Mouse (Mus musculus) activated CD4-positive, CD25-positive, alpha-beta regulatory T cell, adult 4 months (primary cell): ENCODE results near the gene Mgarp. TPM values are rescaled to one million over a fixed set of nuclear protein-coding genes. Genes with fewer than 3 reads are reported as not detected.
"Not testable (repeated sequence)": the region's sequence is repeated elsewhere in the genome, so short reads cannot be mapped to it uniquely, and the experiment has no call there.

Experiments
- ATAC-seq: one replicate; pipeline ENCODE4 v1.8.0; 2017
- polyA plus RNA-seq, 2 experiments: library from polyadenylated mRNA; unstranded; fragments of 100-300 nt; shearing (Covaris generic); gene quantifications; one replicate each; pipeline ENCODE4 v1.2.1; 2017

Gene Mgarp
- polyA plus RNA-seq, result 1 to 10 TPM; 1.5 to 6.0 TPM

DNA sequence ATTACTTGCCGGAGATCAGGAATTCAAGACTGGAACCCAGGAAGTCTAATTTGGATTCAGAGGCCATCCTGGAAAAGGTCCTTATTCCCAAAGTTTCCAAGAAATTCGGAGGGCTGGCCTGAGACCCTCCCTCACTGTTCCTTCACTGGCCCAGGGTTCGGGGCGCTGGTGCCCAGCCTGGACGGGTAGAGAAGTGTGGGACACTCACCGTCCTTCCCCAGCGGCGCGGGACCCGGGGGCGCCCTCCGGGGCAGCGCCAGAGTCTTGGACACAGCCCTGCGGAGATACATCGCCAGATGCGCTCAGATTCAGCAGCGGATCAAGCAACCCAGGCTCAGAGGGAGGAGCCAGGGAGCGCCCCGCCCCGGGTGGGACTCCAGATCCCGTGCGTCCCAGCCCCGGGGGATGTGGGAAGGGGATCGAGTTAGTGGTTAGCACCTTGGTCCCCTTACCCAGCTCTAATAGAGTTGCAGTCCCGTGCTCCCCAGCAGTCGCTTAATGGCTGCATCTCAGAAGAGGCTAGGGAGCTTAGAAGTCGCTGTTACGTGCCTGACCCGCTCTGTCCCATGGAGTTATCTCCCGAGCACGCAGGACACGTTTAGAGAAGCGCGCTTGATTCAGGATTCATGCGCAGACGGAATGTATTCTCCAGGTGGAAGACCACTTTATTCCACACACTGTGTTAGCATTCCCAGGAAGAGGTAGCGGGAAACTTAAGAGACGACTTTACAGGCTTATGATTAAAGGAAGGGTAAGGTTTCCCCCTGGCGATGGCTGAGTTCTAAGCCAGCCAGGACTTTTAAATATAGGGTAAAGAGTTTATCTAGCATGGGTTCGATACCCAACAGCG, at the start of gene Mgarp:
Mgarp (minus strand) TSS at position 520 of the 850 bp plus-strand sequence.
- ATAC-seq, result peak; percentile 77

DNA sequence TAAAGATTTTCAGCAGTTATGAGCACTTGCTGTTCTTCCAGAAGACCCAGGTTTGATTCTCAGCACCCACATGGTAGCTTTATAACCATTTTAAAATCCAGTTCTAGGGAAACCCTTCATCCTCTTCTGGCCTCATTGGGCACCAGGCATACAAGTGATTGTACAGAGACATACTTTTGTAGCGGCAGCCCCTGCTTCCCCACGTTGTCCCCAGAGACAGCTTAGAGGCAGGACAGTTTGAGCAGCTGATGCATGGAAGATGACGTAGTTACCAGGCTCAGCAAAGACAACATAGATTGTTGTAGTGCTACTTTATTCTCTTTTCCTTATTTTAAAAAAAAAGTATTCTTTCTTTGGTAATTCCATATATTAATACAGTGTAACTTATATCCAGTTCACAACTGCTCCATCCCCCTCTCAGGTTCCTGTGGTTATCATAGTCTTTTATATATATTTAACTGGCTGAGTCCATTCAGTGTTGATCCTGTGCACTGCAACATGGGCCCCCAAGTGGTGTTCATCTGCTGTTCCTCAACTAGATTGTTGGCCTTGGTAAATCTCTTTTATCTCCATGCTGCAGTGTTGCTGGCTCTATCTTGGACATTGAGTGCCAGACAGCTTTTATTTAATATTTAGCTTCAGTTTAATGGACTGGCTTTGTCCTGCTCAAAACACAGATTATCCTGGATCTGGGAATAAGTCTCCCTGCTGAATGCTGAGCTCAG, 38.5 kb upstream of the Mgarp start:
- no peak for ATAC-seq

DNA sequence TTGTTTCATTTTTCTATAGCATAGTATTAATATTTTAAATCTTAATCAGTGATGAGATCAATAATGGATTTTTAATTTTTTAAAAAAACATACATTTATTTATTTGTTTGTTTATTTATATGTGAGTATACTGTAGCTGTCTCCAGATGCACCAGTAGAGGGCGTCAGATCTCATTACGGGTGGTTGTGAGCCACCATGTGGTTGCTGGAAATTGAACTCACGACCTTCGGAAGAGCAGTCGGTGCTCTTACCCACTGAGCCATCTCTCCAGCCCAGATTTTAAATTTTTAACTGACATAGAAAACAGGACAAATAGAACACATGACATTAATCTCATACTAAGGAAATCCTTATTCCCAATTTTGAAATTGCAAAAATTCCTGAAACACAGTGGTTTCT, 37.8 kb upstream of the Mgarp start:
- ATAC-seq, result not testable (repeated sequence)

DNA sequence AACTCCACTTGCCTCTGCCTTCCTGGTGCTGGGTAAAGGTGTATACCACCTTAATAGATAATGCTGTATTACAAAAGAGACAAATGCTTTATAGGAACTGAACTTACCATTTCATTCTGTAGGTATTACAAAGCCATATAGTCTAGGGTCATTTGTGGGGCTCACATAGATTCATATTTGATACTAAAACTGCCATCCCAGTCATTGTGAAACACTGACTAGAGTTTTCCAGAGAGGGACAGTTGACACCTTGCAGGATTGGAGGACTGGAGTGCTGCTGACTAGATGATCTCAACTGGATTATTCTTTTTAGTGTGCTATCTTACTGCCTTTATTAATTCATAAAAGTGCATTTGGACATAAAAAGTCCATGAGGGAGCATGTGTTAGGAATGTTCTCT, 28.9 kb upstream of the Mgarp start:
- no peak for ATAC-seq

DNA sequence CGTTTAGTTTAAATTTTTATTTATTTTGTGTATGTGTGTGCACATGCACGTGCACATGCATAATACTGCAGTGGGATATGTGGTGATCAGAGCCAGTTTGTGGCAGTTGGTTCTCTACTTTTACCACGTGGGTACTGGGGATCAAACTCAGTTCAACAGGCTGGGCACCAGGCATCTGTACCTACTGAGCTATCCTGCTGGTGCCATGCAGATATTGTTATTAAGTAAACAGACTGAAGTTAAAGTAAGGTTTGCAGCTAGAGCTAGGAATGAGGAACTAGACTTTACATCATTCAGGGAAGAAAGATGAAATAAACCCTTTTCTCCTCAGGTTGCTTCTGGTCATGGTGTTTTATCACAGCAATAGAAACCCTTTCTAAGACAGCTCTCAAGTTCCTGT, 25.4 kb upstream of the Mgarp start:
- ATAC-seq, result no peak

DNA sequence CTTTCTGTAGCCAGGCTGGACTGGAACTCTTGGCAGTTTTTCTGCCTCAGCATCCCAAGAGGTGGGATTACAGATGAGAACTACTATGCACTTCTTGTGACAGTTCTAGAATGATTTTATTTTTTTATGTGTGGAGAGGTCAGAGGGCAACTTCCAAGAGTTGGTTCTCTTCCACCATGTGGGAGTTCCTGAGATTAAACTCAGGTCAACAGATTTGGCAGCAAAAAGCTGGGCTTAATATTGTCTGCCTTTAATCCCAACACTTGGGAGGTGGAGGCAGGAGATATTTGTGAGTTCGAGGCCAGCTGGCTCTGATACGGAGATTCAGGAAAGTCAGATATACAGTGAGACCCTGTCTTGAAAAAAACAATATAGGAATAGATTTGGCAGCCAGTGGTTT, 21.4 kb upstream of the Mgarp start:
- ATAC-seq, result no peak

DNA sequence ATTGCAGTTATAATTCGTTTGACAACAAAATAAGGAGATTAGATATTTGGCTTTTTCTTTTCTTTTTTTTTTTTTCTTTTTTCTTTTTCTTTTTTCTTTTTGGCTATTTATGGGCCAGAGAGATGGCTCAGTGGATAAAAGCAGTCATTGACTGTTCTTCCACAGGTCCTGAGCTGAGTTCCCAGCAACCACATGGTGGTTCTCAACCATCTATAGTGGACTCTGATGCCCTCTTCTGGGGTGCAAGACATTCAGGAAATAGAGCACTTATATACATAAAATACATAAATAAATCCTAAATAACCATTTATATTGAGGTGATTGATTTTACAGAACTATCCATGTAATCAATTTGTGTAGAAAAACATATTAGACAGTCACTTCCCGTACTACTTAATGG, 20.9 kb upstream of the Mgarp start:
- no peak for ATAC-seq

DNA sequence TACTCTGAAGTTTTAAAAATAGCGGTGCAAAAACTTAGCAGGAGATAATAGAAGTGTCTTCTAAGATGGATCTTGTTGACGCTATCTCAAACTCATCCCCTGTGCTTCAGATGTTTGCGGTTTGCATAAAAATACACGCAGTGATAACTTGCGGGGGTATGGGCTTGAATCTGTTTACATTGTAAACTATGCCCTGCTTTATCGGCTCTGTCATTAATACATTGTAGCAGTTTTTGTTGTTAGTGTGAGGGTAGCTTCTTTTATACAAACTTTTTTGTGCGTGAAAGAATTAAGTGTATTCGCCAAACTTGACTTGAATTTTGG, 20.6 kb upstream of the Mgarp start:
- ATAC-seq, result no peak

DNA sequence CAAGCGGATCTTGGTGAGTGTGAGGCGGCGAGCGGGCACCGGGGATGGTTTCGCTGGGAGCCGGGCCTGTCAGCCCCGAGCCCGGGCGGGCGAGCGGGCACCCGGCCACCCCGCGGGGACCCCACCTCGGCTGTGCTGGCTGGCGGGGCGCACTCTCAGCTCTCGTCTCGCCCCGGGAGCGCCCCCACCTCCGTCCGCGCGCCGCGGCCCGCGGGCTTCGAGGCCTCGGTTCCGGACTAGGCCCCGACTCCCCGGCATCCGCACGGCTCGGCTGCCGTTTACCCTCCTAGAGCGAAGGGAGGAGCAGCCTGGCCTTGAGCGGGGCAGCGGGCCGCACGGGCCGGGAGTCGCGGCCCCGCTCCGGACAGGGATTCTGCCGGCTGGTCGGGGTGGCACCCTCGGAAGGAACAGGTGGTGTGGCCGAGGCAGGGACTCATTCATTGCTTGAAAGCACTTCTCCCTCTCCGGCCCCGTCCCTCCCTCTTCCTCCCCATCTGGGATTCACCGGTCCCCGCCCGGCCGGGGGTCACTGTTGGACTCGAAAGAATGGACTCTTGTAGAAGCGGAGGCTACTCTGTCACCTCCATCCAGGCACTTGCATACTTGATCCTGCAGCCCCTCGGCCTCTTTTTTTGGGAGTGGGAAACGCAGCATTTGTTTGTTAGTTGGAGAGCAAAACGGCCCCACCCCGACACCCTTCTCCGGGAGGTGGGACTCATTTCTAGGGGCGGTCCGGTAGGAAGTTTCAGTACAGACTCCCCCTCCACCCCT, 20.0 kb upstream of the Mgarp start:
- peak; percentile 51 for ATAC-seq

DNA sequence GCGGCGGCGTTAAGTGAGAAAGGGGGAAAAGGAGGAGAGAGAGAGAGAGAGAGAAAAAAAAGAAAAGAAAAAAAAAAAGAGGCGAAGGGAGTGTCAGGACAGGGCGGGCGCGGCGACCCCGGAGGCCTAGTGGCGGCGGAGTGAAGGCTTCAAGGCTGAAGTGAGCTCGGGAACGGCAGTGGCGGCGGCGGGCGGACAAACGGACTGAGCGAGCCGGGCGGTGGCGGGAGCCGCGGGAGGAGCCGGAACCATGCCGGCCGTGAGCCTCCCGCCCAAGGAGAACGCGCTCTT, 19.5 kb upstream of the Mgarp start:
- ATAC-seq, result peak; percentile 28

DNA sequence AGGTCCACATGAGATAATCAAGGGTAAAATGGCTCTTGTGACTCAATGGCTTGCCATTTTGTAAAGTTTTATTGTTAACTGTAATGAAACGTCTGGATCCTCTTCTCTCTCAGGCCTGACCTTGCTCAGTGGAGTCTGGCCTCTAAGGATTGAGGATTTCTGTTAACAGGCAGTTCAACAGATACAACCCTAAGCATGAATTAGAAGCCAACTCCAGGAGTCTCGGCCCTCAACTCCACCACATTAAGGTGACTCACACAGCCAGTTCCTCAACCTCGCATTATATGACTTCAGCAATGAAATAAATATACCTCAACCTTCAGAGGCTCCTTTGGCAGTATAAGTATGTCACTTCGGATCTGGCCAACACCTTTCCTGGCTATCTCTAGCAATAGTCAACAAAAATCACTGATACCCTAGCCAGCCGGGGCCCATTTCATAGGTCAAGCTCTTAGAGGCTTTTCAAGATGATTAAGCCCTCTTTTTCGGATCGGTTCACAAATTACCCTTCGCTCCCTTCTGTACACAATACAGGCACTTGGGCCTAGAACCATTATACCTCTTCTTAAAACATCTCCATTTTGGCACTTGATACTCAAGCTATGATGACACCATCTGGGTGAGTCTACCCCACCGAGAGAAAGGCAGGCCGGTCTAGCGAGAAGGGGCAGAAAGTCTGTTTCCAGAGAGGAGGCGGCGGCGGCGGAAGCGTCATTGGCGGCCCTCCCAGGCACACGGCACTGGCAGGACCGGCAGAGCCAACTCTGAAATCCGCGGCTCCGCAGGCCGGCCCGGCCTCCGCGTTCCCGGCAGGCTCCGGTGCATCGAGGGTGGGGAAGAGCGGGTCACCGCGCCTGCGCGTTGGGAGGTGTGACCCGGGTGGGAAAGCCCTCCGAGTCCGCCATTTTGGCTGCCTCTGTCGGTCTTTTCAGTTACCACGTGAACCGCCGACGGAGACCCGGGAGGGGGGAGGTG, 18.8 kb upstream of the Mgarp start, which contains the start of gene Naa15:
Naa15 (plus strand) TSS at position 51 of the 975 bp plus-strand sequence.
- peak; percentile 69 for ATAC-seq

DNA sequence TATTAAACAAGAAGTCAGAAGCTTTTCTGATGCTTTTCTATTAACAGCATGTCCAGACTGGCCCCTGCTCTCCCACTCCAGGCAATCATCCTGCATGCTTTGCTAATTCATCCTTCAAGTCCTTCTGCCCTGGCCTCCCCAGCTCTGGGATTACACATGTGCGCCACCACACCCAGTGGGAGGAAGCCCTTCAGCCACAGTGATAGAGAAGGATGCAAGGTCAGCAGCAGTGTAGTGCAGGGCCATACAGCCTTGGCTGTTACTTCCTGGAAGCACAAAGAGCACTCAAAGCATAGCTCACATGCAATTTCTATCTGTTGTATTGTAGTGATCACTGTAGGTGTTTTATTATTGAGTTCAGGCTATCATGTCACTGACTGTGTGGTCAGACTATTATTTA, 16.7 kb upstream of the Mgarp start:
- ATAC-seq, result no peak

DNA sequence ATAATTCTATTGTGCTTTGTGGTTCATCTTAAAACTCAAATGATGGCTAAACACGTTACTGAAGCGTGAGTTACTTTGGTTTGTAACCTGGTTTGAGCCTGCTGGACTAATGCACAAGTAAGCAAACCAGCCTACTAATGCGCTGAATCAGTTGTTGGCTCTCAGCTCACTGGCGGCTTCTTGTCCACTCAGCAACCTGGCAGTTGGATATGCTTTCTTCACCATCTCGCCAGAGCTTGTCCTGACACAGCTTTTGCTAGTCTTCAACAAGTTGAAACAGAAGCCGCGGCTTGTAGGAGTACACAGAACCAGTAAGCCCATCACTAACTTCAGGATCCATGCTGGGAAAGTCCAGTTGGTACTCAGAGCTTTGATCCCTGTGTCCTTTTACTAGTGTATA, 15.9 kb upstream of the Mgarp start:
- ATAC-seq, result no peak

DNA sequence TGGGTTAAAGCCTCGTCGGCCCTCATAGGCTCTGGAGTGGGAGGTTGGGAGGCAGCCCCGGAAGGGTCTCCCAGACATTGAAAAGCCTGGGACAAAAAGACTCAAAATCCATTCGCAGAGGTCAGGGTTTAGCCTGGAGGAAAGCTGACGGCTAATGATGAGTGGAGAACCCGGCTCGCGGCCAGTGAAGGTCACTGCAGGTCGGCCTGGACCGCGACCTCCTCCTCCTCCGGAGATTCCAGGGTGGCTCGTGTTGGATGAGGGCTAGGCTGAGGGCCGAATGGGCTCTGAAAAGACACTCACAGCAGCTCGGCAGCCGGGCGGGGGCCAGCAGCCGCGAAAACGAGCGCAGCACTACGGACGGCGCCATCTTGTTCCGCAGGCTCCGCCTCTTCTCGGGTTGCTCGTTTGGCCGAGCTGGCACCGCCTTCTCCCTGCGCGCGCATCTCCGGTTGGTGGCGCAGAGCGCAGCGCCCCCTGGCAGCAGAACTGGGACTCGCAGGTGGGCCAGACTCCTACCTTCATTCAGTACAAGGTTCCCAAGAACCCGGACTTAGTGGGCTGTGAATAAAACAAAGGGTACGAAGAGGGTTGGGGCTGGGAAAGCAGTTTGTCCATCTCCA, 12.1 kb upstream of the Mgarp start, which contains the start of gene Ndufc1:
Ndufc1 (minus strand) TSS at position 428 of the 623 bp plus-strand sequence.
- ATAC-seq, result peak; percentile 94

DNA sequence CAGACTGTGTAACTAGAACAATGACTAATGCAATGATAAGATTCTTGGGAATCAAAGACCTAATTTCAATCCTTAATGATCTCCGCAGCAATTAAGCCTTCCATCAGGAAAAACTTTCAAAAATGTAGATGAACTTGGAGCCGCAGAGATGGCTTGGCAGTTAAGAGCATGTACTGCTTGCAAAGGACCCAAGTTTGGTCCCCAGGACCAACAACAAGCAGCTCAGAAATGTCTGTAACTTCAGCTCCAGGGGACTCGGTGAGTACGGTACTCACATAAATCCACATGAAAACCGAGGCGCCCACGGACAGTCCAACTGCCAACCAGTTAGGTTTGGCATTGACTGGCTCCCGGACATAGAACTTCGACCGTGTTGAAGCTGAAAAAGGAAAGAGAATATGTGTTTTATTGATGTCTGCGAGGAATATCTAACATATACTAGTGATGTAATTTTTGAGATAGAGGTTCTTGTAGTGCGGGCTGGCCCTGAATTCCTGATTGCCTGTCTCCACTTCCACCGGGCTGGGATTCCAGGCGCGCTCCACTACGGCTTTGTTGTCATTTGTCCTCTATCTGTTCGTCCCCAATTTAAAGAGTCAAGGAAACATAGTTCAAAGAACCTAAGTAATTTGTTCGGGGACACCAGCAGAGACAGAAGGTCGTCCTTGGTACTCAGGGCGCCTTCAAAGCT, 11.5 kb upstream of the Mgarp start:
- ATAC-seq, result no peak

DNA sequence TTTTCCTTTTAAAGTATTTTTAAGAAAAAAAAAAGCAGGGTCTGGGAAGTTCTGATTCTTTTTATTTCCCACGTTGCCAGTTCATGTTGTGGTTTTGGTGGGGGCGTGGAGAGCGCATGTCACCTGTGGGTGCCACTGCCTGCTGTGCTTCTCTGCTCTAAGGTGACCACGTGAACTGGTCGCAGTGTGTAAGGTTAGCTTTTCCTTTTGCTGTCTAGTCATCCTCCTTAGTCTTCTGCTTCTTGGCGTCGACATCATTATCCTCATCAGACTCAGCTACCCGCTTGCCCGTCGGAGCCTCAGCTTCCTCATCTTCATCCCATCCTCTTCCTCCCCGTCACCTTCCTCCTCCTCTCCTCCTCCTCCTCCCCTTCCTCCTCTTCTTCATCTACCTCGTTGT, 6.1 kb upstream of the Mgarp start:
- ATAC-seq, result no peak

DNA sequence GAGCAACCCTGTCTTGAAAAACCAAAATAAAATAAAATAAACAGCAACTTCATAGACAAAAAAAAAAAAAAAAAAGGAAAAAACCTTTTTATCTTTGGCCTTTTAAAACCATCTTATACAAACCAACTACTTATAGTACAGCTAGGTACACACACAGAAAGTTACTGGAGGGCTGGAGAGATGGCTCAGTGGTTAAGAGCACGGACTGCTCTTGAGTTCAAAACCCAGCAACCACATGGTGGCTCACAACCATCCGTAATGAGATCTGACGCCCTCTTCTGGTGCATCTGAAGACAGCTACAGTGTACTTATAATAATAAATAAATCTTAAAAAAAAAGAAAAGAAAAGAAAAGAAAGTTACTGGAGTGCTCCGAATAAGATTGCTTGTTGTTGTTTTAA, 5.5 kb upstream of the Mgarp start:
- not testable (repeated sequence) for ATAC-seq

DNA sequence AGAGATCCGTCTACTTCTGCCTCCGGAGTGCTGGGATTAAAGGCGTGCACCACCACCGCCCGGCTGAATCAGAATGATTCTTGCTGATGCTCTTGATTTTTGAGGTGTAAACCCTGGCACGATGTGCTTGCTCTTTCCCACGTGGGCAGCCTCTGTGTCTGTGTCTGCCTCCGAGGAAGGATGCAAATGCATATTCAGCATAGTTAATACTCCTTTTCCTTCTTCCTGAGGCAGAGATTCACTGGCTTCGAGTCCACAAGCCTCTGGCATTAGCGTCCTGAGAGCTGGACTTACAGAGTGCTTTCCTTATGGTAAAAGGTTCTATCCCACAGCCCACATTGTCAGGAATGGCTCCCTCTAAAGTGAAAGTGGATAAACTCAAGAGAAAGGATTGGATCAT, 4.1 kb upstream of the Mgarp start:
- ATAC-seq, result no peak

DNA sequence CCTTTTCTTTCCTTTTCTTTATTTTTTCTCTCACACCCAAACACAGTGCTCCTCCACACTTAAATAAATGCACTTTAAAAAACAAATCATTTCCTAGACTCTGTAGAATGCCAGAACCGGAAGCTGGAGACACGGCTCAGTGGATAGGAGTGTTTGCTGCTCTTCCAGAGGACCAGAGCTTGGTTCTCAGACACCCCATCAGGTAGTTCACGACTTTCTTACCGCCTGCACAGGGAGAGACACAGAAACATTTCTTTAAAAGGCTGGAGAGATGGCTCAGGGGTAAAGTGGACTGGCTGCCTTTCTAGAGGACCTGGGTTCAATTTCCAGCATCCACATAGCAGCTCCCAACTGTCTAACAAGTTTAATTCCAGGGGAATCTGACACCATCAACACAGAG, 3.0 kb upstream of the Mgarp start:
- ATAC-seq, result no peak

DNA sequence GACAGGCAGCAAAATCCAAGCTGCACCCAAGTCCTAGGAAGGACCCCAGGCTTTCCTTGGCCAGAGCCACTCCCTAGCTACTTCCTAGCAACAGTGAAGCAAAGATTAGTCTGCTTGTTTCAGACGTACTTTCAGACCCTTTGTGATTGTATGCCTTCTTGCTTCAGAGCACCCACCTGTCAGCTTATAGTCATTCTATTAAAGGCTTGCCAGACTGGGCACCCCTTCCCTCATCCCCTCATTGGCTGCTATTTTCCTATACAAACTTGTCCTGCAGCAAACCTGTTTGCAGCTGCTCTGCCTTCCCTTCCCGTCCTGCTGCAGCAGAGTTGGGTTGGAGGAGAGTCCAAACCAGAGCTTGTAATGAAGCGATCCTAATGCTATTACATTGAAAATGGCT, 2.1 kb upstream of the Mgarp start:
- ATAC-seq, result no peak

DNA sequence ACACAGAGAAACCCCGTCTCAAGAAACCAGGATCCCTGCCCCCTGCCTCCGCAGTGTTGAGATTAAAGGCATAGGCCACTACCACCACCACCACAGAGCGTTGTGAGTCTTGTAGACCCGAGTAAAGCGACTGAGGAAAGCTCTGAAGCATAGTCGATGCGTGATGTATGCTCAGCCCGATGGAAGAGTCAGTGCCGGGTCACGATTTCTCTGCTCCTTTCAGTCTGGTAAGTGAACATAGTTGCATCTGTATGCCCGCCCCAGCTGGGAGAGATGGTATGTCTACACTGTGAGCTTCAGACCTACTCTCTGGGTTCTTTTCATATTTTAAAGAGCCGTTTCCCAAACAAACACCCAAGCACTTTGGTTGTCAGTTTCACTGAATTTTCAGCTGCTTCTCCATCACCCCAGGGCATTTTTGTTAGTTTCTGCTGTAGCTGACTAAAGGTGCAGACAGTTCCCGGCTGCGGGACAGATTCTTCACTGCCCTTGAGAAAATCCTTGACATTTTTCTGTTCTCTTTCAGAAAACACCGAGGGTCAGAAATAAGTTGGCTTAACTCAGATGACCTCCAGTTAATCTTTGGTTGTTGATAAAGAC, 1.3 kb upstream of the Mgarp start:
- no peak for ATAC-seq
